Mouse (Mus musculus) CH12.LX (cell line): ENCODE results near the gene Tshz2. TPM values are rescaled to one million over a fixed set of nuclear protein-coding genes. Genes with fewer than 3 reads are reported as not detected.

ENCODE experiments used
- DNase-seq: peaks from one replicate; pipeline ENCODE4 v3.0.0-alpha.2; 2013; ENCODE audit errors: extremely low read depth
- H3K27ac ChIP-seq: 2 replicates; pipeline ENCODE4 v1.5.1; 2012; ENCODE audit warnings: low read depth, mild to moderate bottlenecking, control low read depth, moderate library complexity; ENCODE audit not compliant: insufficient read depth
- H3K27me3 ChIP-seq: replicated peaks from 2 replicates; pipeline ENCODE3; 2012; ENCODE audit warnings: inconsistent platforms
- H3K36me3 ChIP-seq, 2 experiments: replicated peaks in 1 of 2; 2 replicates each; pipeline versions ENCODE3 to v1.6.1; 2012; ENCODE audit warnings: inconsistent platforms in 1 of 2, low read length in 1 of 2, mild to moderate bottlenecking in 1 of 2, mixed read lengths in 1 of 2, moderate library complexity in 1 of 2; ENCODE audit not compliant: control insufficient read depth in 1 of 2, insufficient read depth in 1 of 2
- H3K4me1 ChIP-seq, 2 experiments: 2 replicates each; pipeline ENCODE4 v1.6.1; 2012; ENCODE audit warnings: inconsistent platforms in 1 of 2, moderate library complexity in 1 of 2; ENCODE audit not compliant: insufficient read depth in 2 of 2, control insufficient read depth in 1 of 2
- H3K4me2 ChIP-seq: 2 replicates; pipeline ENCODE4 v1.6.1; 2012; ENCODE audit warnings: low read depth, mild to moderate bottlenecking, control low read depth; ENCODE audit not compliant: poor library complexity, insufficient read depth, severe bottlenecking
- H3K4me3 ChIP-seq, 3 experiments: fragments of 150-350 bp in 1 of 3; sonication (generic) in 1 of 3; replicated peaks in 1 of 3; 2 replicates each; pipeline versions ENCODE3 to v1.5.1; 2011 to 2012; ENCODE audit warnings: low read depth in 2 of 3, low read length in 2 of 3, mild to moderate bottlenecking in 2 of 3, moderate library complexity in 2 of 3, control low read depth in 1 of 3, improper control_type of control experiment in 1 of 3, inconsistent platforms in 1 of 3, mixed read lengths in 1 of 3; ENCODE audit not compliant: poor library complexity in 1 of 3
- H3K79me2 ChIP-seq: replicated peaks from 2 replicates; pipeline ENCODE4 v1.6.1; 2012; ENCODE audit warnings: mild to moderate bottlenecking, moderate library complexity; ENCODE audit not compliant: control insufficient read depth, poor library complexity, insufficient read depth, severe bottlenecking; ENCODE audit errors: extremely low read depth
- H3K9ac ChIP-seq: 2 replicates; pipeline ENCODE4 v1.6.1; 2012; ENCODE audit warnings: low read depth, mild to moderate bottlenecking, control low read depth, moderate library complexity; ENCODE audit not compliant: insufficient read depth
- H3K9me3 ChIP-seq: replicated peaks from 2 replicates; pipeline ENCODE3; 2012; ENCODE audit warnings: low read length, inconsistent platforms, mixed read lengths
- E2F4 ChIP-seq: IDR thresholded peaks from 2 replicates; pipeline ENCODE4 v1.6.1; 2011; ENCODE audit warnings: low read depth, low read length, improper control_type of control experiment; ENCODE audit not compliant: insufficient replicate concordance
- EP300 ChIP-seq: IDR thresholded peaks from 2 replicates; pipeline ENCODE4 v1.6.1; 2011; ENCODE audit warnings: low read length, improper control_type of control experiment
- ETS1 ChIP-seq: conservative IDR thresholded peaks from 2 replicates; pipeline ENCODE4 v1.6.1; 2012; ENCODE audit warnings: low read depth, mild to moderate bottlenecking, inconsistent platforms, low read length, improper control_type of control experiment, moderate library complexity
- GABPA ChIP-seq: IDR thresholded peaks from 2 replicates; pipeline ENCODE4 v1.6.1; 2012; ENCODE audit warnings: low read depth, low read length, improper control_type of control experiment, inconsistent platforms; ENCODE audit not compliant: insufficient replicate concordance
- IRF4 ChIP-seq: IDR thresholded peaks from 2 replicates; pipeline ENCODE4 v1.6.1; 2014; ENCODE audit warnings: low read depth, mild to moderate bottlenecking, inconsistent platforms, low read length, improper control_type of control experiment
- JUN ChIP-seq: IDR thresholded peaks from 2 replicates; pipeline ENCODE4 v1.6.1; 2011; ENCODE audit warnings: low read depth, mild to moderate bottlenecking, low read length, improper control_type of control experiment, moderate library complexity; ENCODE audit not compliant: insufficient read depth
- MAFK ChIP-seq: IDR thresholded peaks from 2 replicates; pipeline ENCODE4 v1.6.1; 2011; ENCODE audit warnings: low read length, improper control_type of control experiment; ENCODE audit not compliant: insufficient replicate concordance
- MAX ChIP-seq: IDR thresholded peaks from 2 replicates; pipeline ENCODE4 v1.6.1; 2011; ENCODE audit warnings: low read length, improper control_type of control experiment
- POLR2AphosphoS2 ChIP-seq: IDR thresholded peaks from 2 replicates; pipeline ENCODE4 v1.6.1; 2011; ENCODE audit warnings: low read depth, low read length, improper control_type of control experiment
- RCOR1 ChIP-seq: conservative IDR thresholded peaks from 2 replicates; pipeline ENCODE4 v1.6.1; 2012; ENCODE audit warnings: low read depth, mild to moderate bottlenecking, inconsistent platforms, low read length, improper control_type of control experiment
- SMC3 ChIP-seq: IDR thresholded peaks from 2 replicates; pipeline ENCODE4 v1.6.1; 2011; ENCODE audit warnings: low read depth, low read length, improper control_type of control experiment
- TCF12 ChIP-seq: IDR thresholded peaks from 2 replicates; pipeline ENCODE4 v1.6.1; 2014; ENCODE audit warnings: low read depth, mild to moderate bottlenecking, inconsistent platforms, low read length, improper control_type of control experiment
- USF2 ChIP-seq: conservative IDR thresholded peaks from 2 replicates; pipeline ENCODE4 v1.6.1; 2011; ENCODE audit warnings: low read depth, low read length, improper control_type of control experiment
- ZC3H11A ChIP-seq: IDR thresholded peaks from 2 replicates; pipeline ENCODE4 v1.6.1; 2012; ENCODE audit warnings: low read depth, mild to moderate bottlenecking, inconsistent platforms, low read length, improper control_type of control experiment
- ZKSCAN1 ChIP-seq: IDR thresholded peaks from 2 replicates; pipeline ENCODE4 v1.6.1; 2012; ENCODE audit warnings: low read depth, inconsistent platforms, low read length, improper control_type of control experiment, borderline replicate concordance
- dilution Hi-C: fragments of 300-500 bp; cut with MboI; formaldehyde crosslinking; loops from 2 replicates; pipeline ENCODE4 v1.14.3; 2020; ENCODE audit warnings: low sequenced_read_pairs; ENCODE audit not compliant: extremely low pct_unique_long_range_greater_than_20kb, extremely low pct_ligation_motif_present
- in situ Hi-C: fragments of 300-500 bp; cut with MboI; formaldehyde crosslinking; loops from 3 replicates; pipeline ENCODE4 v1.14.3; 2019; ENCODE audit warnings: low sequenced_read_pairs, low pct_ligation_motif_present, low pct_unique_long_range_greater_than_20kb, mixed read lengths
- polyA plus RNA-seq: library from polyadenylated mRNA; unstranded; fragments of >175 nt; gene quantifications from 2 replicates; pipeline ENCODE4 v1.2.1, GENCODE M21; 2012; ENCODE audit warnings: low read depth; ENCODE audit not compliant: insufficient read length
- total RNA-seq, 2 experiments: library from RNA; depleted of rRNA; stranded (reverse); fragments of 300-350 nt in 1 of 2; fragments of >200 nt in 1 of 2; gene quantifications; 2 replicates each; pipeline ENCODE4 v1.2.3; 2012 to 2014

Gene Tshz2
- total and polyA plus RNA-seq, 3 experiments: not detected

GRCm38 (mm10) chr2:169653282-169653681 is 20.5 kb downstream of the Tshz2 start:
- no peak overlapping the region for H3K9ac ChIP-seq
- no peak for TF ChIP-seq EP300
- no peak for TF ChIP-seq MAFK
- no peak for TF ChIP-seq JUN
- TF ChIP-seq ETS1: no peak
- H3K9me3 ChIP-seq: peaks cover 75% of the 10 kb centered on the region
- no peak overlapping the region for H3K4me2 ChIP-seq
- DNase-seq: no peak
- no peaks in the 10 kb centered on the region for H3K4me1 ChIP-seq
- H3K4me3 ChIP-seq: no peak overlapping the region
- dilution Hi-C loops: no loop called here
- in situ Hi-C loops: no loop called here
- no peaks in the 10 kb centered on the region for H3K27me3 ChIP-seq
- H3K36me3 ChIP-seq: no peaks in the 10 kb centered on the region
- no peak overlapping the region for H3K27ac ChIP-seq
- H3K79me2 ChIP-seq: no peaks in the 10 kb centered on the region

GRCm38 (mm10) chr2:169663792-169664191 is 31.0 kb downstream of the Tshz2 start:
- no peak for DNase-seq
- Histone ChIP-seq H3K36me3 (no peaks in the 10 kb centered on the region), H3K4me1 (no peaks in the 10 kb centered on the region), H3K27me3 (no peaks in the 10 kb centered on the region), H3K4me3 (no peak overlapping the region), H3K4me2 (no peak overlapping the region), H3K9me3 (peaks cover 86% of the 10 kb centered on the region), H3K79me2 (no peaks in the 10 kb centered on the region), H3K9ac (no peak overlapping the region), H3K27ac (no peak overlapping the region)
- TF ChIP-seq ZC3H11A: no peak
- no peak for TF ChIP-seq IRF4
- no peak for TF ChIP-seq ZKSCAN1
- no peak for TF ChIP-seq MAFK
- no peak for TF ChIP-seq GABPA
- TF ChIP-seq SMC3: no peak
- in situ Hi-C loops: no loop called here
- dilution Hi-C loops: no loop called here

GRCm38 (mm10) chr2:169671264-169671663 is 38.5 kb downstream of the Tshz2 start:
- Histone ChIP-seq H3K27me3 (no peaks in the 10 kb centered on the region), H3K4me1 (no peaks in the 10 kb centered on the region), H3K27ac (no peak overlapping the region), H3K79me2 (no peaks in the 10 kb centered on the region), H3K9ac (no peak overlapping the region), H3K36me3 (no peaks in the 10 kb centered on the region), H3K4me2 (no peak overlapping the region), H3K4me3 (no peak overlapping the region), H3K9me3 (peaks cover 91% of the 10 kb centered on the region)
- in situ Hi-C loops: no loop called here
- TF ChIP-seq TCF12 (no peak), E2F4 (no peak), USF2 (no peak), POLR2AphosphoS2 (no peak), MAX (no peak), RCOR1 (no peak)
- DNase-seq: no peak
- dilution Hi-C loops: no loop called here
